Mouse (Mus musculus): ENCODE results near the gene Arhgap30. TPM values are rescaled to one million over a fixed set of nuclear protein-coding genes. Genes with fewer than 3 reads are reported as not detected.
A peak's percentile ranks its signal among the peaks of the same experiment; 100 is the strongest.

Arhgap30 gene
- total and polyA plus RNA-seq, 2 experiments from 2014 or later: 0.79 to 1.6 TPM

DNA sequence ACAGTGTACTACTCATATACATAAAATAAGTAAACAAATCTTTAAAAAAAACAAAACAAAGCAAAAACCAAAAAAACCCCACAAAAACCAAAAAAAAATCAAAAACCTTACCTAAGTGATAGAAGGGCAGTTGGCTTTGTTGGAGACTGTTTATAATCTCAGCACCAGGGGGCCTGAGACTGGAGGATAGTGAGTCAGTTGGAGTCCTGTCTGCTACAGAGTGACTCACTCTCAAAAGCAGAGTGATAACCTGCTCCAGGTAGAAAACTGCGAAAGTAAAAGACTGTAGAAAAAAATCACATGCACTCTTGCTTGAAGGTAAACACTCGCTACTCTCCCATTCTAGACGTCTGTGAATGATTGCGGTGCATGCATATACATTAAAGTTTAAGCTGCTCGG is 56.3 kb downstream of the Arhgap30 start:
- WGBS: 90% methylated on average over 5 of the region's 5 CpGs
- Histone ChIP-seq H3K4me3 (ENCODE audit: low read depth, low read length) (no peak overlapping the region), H3K9me3 (replicated peaks; ENCODE audit: control insufficient read depth, low read length) (peaks cover 5% of the 10 kb centered on the region; the same call in 1 of the 2 replicates), H3K9ac (replicated peaks; ENCODE audit: low read depth, low read length) (no peak overlapping the region), H3K36me3 (replicated peaks; ENCODE audit: control insufficient read depth, insufficient read depth, low read length) (no peaks in the 10 kb centered on the region), H3K27me3 (ENCODE audit: control insufficient read depth, insufficient read depth, low read length) (no peaks in the 10 kb centered on the region), H3K4me1 (ENCODE audit: control insufficient read depth, insufficient read depth) (peaks cover 33% of the 10 kb centered on the region), H3K4me2 (ENCODE audit: low read depth, low read length) (no peak overlapping the region), H3K27ac (ENCODE audit: low read depth) (no peak overlapping the region)
- ATAC-seq (ENCODE audit: insufficient read depth, low read depth): no peak
- TF ChIP-seq EP300 (IDR thresholded peaks at IDR 0.05; ENCODE audit: low read depth): no peak
- DNase-seq (ENCODE audit: low spot score): no peak

- H3K9me3 ChIP-seq (replicated peaks; ENCODE audit: control insufficient read depth, low read length): peaks cover 5% of the 10 kb centered on the region; the same call in 1 of the 2 replicates
- H3K27me3 ChIP-seq (ENCODE audit: control insufficient read depth, insufficient read depth, low read length): no peaks in the 10 kb centered on the region
- peak overlapping the region; percentile 62 for H3K27ac ChIP-seq (ENCODE audit: low read depth)
- no peak overlapping the region for H3K9ac ChIP-seq (replicated peaks; ENCODE audit: low read depth, low read length)
- DNase-seq (ENCODE audit: low spot score) (peak; percentile 49), ATAC-seq (ENCODE audit: insufficient read depth, low read depth) (0 out of 2 replicates have a peak, but pooled peaks have one; percentile 54)
- WGBS: 26% methylated on average over 7 of the region's 7 CpGs
- no peaks in the 10 kb centered on the region for H3K36me3 ChIP-seq (replicated peaks; ENCODE audit: control insufficient read depth, insufficient read depth, low read length)
- peak overlapping the region; percentile 49 for H3K4me2 ChIP-seq (ENCODE audit: low read depth, low read length)
- TF ChIP-seq EP300 (IDR thresholded peaks at IDR 0.05; ENCODE audit: low read depth) (no peak), CTCF (IDR thresholded peaks at IDR 0.05; ENCODE audit: low read depth) (no peak)
- H3K4me1 ChIP-seq (ENCODE audit: control insufficient read depth, insufficient read depth): peaks cover 16% of the 10 kb centered on the region
- H3K4me3 ChIP-seq (ENCODE audit: low read depth, low read length): no peak overlapping the region
These were observed 58.1 kb downstream of the Arhgap30 start for GRCm38 (mm10) chr1:171446854-171447253.

- Histone ChIP-seq H3K9me3 (replicated peaks; ENCODE audit: control insufficient read depth, low read length) (peaks cover 5% of the 10 kb centered on the region; the same call in 1 of the 2 replicates), H3K36me3 (replicated peaks; ENCODE audit: control insufficient read depth, insufficient read depth, low read length) (no peaks in the 10 kb centered on the region), H3K4me3 (ENCODE audit: low read depth, low read length) (no peak overlapping the region), H3K27ac (ENCODE audit: low read depth) (peak overlapping the region; percentile 62), H3K27me3 (ENCODE audit: control insufficient read depth, insufficient read depth, low read length) (no peaks in the 10 kb centered on the region), H3K9ac (replicated peaks; ENCODE audit: low read depth, low read length) (no peak overlapping the region), H3K4me1 (ENCODE audit: control insufficient read depth, insufficient read depth) (peaks cover 12% of the 10 kb centered on the region), H3K4me2 (ENCODE audit: low read depth, low read length) (peak overlapping the region; percentile 49)
- DNase-seq (ENCODE audit: low spot score) (no peak), ATAC-seq (ENCODE audit: insufficient read depth, low read depth) (no peak)
- no peak for TF ChIP-seq EP300 (IDR thresholded peaks at IDR 0.05; ENCODE audit: low read depth)
- TF ChIP-seq CTCF (IDR thresholded peaks at IDR 0.05; ENCODE audit: low read depth): no peak
- 18% methylated on average over 10 of the region's 10 CpGs for WGBS
These were observed 58.9 kb downstream of the Arhgap30 start for GRCm38 (mm10) chr1:171447692-171448091.

DNA sequence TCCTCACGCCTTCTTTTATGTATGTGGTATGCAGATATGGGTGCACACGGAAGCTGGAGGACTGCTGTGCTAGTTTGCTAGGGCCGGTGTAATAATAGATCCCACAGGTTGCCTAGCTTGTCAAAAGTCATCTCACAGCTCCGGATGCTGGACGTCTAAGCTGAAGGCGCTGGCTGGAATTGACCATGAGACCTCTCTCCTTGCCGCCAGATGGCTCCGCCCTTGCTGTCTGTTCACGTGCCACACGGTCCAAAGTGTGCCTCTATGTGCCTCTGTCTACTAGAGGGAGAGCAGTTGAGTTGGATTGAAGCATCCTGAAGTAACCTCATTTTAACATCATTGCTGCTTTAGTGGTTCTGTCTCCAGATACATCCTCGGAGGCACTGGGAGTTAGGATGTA is 61.3 kb downstream of the Arhgap30 start:
- DNase-seq (ENCODE audit: low spot score): no peak
- no peak for ATAC-seq (ENCODE audit: insufficient read depth, low read depth)
- 58% methylated on average over 11 of the region's 11 CpGs for WGBS
- no peak overlapping the region for H3K9ac ChIP-seq (replicated peaks; ENCODE audit: low read depth, low read length)
- peaks cover 12% of the 10 kb centered on the region for H3K4me1 ChIP-seq (ENCODE audit: control insufficient read depth, insufficient read depth)
- H3K4me3 ChIP-seq (ENCODE audit: low read depth, low read length): no peak overlapping the region
- H3K4me2 ChIP-seq (ENCODE audit: low read depth, low read length): no peak overlapping the region
- no peaks in the 10 kb centered on the region for H3K27me3 ChIP-seq (ENCODE audit: control insufficient read depth, insufficient read depth, low read length)
- H3K27ac ChIP-seq (ENCODE audit: low read depth): no peak overlapping the region
- no peak for TF ChIP-seq EP300 (IDR thresholded peaks at IDR 0.05; ENCODE audit: low read depth)
- no peak for TF ChIP-seq CTCF (IDR thresholded peaks at IDR 0.05; ENCODE audit: low read depth)
- H3K9me3 ChIP-seq (replicated peaks; ENCODE audit: control insufficient read depth, low read length): no peaks in the 10 kb centered on the region
- H3K36me3 ChIP-seq (replicated peaks; ENCODE audit: control insufficient read depth, insufficient read depth, low read length): no peaks in the 10 kb centered on the region

GRCm38 (mm10) chr1:171451001-171451400 is 62.2 kb downstream of the Arhgap30 start:
- Histone ChIP-seq H3K9ac (replicated peaks; ENCODE audit: low read depth, low read length) (no peak overlapping the region), H3K9me3 (replicated peaks; ENCODE audit: control insufficient read depth, low read length) (no peaks in the 10 kb centered on the region), H3K27ac (ENCODE audit: low read depth) (no peak overlapping the region), H3K4me2 (ENCODE audit: low read depth, low read length) (no peak overlapping the region), H3K4me1 (ENCODE audit: control insufficient read depth, insufficient read depth) (peaks cover 12% of the 10 kb centered on the region), H3K36me3 (replicated peaks; ENCODE audit: control insufficient read depth, insufficient read depth, low read length) (no peaks in the 10 kb centered on the region), H3K27me3 (ENCODE audit: control insufficient read depth, insufficient read depth, low read length) (no peaks in the 10 kb centered on the region), H3K4me3 (ENCODE audit: low read depth, low read length) (no peak overlapping the region)
- DNase-seq (ENCODE audit: low spot score) (no peak), ATAC-seq (ENCODE audit: insufficient read depth, low read depth) (no peak)
- TF ChIP-seq CTCF (IDR thresholded peaks at IDR 0.05; ENCODE audit: low read depth) (no peak), EP300 (IDR thresholded peaks at IDR 0.05; ENCODE audit: low read depth) (no peak)
- WGBS: 82% methylated on average over 10 of the region's 10 CpGs

GRCm38 (mm10) chr1:171452522-171452921 is 63.8 kb downstream of the Arhgap30 start:
- Histone ChIP-seq H3K4me2 (ENCODE audit: low read depth, low read length) (no peak overlapping the region), H3K27ac (ENCODE audit: low read depth) (peak overlapping the region; percentile 39; the same call in 1 of the 2 replicates), H3K27me3 (ENCODE audit: control insufficient read depth, insufficient read depth, low read length) (no peaks in the 10 kb centered on the region), H3K4me1 (ENCODE audit: control insufficient read depth, insufficient read depth) (peaks cover 6% of the 10 kb centered on the region), H3K9ac (replicated peaks; ENCODE audit: low read depth, low read length) (no peak overlapping the region), H3K9me3 (replicated peaks; ENCODE audit: control insufficient read depth, low read length) (no peaks in the 10 kb centered on the region), H3K36me3 (replicated peaks; ENCODE audit: control insufficient read depth, insufficient read depth, low read length) (no peaks in the 10 kb centered on the region), H3K4me3 (ENCODE audit: low read depth, low read length) (no peak overlapping the region)
- 66% methylated on average over 5 of the region's 5 CpGs for WGBS
- ATAC-seq (ENCODE audit: insufficient read depth, low read depth) (no peak), DNase-seq (ENCODE audit: low spot score) (no peak)
- TF ChIP-seq CTCF (IDR thresholded peaks at IDR 0.05; ENCODE audit: low read depth) (no peak), EP300 (IDR thresholded peaks at IDR 0.05; ENCODE audit: low read depth) (no peak)

All from heart, postnatal 0 days (tissue).